Comparison of ENCODE assay signal across 8 mouse cellular contexts in the genomic region with DNA sequence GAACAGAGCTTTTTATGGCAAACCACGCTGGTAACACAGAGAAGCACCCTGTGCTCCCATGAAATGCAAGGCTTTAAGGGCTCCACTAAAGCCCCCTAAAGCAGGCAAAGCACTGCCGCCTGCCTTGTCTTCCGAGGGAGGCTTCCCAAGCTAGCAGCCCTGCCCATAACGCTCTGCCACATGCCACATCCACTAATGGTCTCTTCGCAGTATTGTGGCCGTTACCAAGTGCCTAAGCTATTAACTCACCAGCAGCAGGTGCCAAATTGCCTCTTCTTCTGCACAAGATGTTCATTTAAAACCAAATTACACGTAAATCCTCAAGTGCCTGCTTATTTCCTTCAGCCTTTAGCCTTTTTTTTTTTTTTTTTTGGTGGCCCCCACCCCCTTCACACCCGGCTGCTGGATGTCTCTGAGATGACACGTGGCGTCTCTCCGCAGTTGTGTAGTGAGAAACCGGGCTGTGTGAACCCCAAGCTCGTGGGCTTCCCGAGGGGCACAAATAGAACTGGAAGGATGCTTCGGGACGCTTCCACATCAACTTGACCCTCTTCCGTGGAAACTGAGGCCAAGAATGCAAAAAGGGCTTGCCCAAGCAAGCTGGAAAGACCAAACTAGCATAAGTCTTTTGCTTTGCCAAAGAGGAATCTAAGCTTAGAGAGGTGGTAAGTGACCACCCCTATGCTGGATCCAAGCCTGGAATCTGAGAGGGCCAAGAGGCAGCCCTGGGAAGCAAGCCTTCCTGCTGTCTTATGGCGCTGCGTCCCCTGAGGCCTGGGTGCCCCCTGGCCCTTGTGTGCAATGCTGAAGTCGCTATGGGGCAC.
DNase-seq lines count a peak whose midpoint lies in the region; ATAC-seq and TF ChIP-seq lines count a peak whose summit lies in the region.

No protein-coding gene starts in this region.

- H3K36me3 ChIP-seq in heart, embryonic 13.5 days = no peaks in the 10 kb centered on the region
- no peaks in the 10 kb centered on the region for H3K36me3 ChIP-seq in heart, embryonic 16.5 days (ENCODE audit: control insufficient read depth, insufficient read depth)
- no peaks in the 10 kb centered on the region for H3K36me3 ChIP-seq in lung, postnatal 0 days (ENCODE audit: insufficient read depth, low read length)

- H3K27ac ChIP-seq in heart, embryonic 13.5 days (replicated peaks) = peak overlapping the region; percentile 97
- H3K27ac ChIP-seq in heart, embryonic 16.5 days (ENCODE audit: low read length) = peak overlapping the region; percentile 98
- peak overlapping the region; percentile 94 for H3K27ac ChIP-seq in lung, postnatal 0 days (ENCODE audit: low read length)

- no peaks in the 10 kb centered on the region for H3K9me3 ChIP-seq in heart, embryonic 13.5 days
- no peaks in the 10 kb centered on the region for H3K9me3 ChIP-seq in heart, embryonic 16.5 days (replicated peaks; ENCODE audit: control insufficient read depth, low read length)
- no peaks in the 10 kb centered on the region for H3K9me3 ChIP-seq in lung, postnatal 0 days (ENCODE audit: low read length)

- WGBS in heart, embryonic 13.5 days = 48% methylated on average over 20 of the region's 20 CpGs
- WGBS in heart, embryonic 16.5 days = 49% methylated on average over 20 of the region's 20 CpGs
- 35% methylated on average over 20 of the region's 20 CpGs for WGBS in lung, postnatal 0 days

- H3K4me2 ChIP-seq in heart, embryonic 13.5 days = peak overlapping the region; percentile 71
- H3K4me2 ChIP-seq in heart, embryonic 16.5 days (ENCODE audit: low read depth, low read length) = peak overlapping the region; percentile 82
- peak overlapping the region; percentile 49 for H3K4me2 ChIP-seq in lung, postnatal 0 days (replicated peaks; ENCODE audit: low read depth, low read length)

- peaks cover 67% of the 10 kb centered on the region for H3K4me1 ChIP-seq in heart, embryonic 13.5 days
- H3K4me1 ChIP-seq in heart, embryonic 16.5 days (ENCODE audit: control insufficient read depth, insufficient read depth, low read length) = peaks cover 37% of the 10 kb centered on the region
- H3K4me1 ChIP-seq in lung, postnatal 0 days (ENCODE audit: insufficient read depth, low read depth, low read length) = peaks cover 18% of the 10 kb centered on the region; the same call in 1 of the 2 replicates

- no peak for TF ChIP-seq CTCF in lung, postnatal 0 days (IDR thresholded peaks at IDR 0.05)

- H3K27me3 ChIP-seq in heart, embryonic 13.5 days (replicated peaks) = no peaks in the 10 kb centered on the region; the same call in 1 of the 2 replicates
- no peaks in the 10 kb centered on the region for H3K27me3 ChIP-seq in heart, embryonic 16.5 days (ENCODE audit: control insufficient read depth, insufficient read depth, low read length)
- no peaks in the 10 kb centered on the region for H3K27me3 ChIP-seq in lung, postnatal 0 days (replicated peaks; ENCODE audit: insufficient read depth, low read length)

- peak overlapping the region; percentile 78 for H3K9ac ChIP-seq in heart, embryonic 13.5 days
- H3K9ac ChIP-seq in heart, embryonic 16.5 days (ENCODE audit: low read length) = peak overlapping the region; percentile 82
- H3K9ac ChIP-seq in lung, postnatal 0 days (replicated peaks; ENCODE audit: low read depth) = no peak overlapping the region; the same call in 1 of the 2 replicates

- ATAC-seq in heart, embryonic 13.5 days (ENCODE audit: extremely low read depth, insufficient number of reproducible peaks, low FRiP score, low TSS enrichment) = no peak
- ATAC-seq in heart, embryonic 16.5 days (replicated peaks; ENCODE audit: extremely low read depth, insufficient read depth, low FRiP score) = 0 out of 2 replicates have a peak, but pooled peaks have one; percentile 32
- 0 out of 2 replicates have a peak, but pooled peaks have one; percentile 11 for ATAC-seq in lung, postnatal 0 days
- ATAC-seq in frontal cortex, adult (ENCODE audit: low TSS enrichment) = no peak

- peak overlapping the region; percentile 50 for H3K4me3 ChIP-seq in heart, embryonic 13.5 days
- H3K4me3 ChIP-seq in heart, embryonic 16.5 days (ENCODE audit: low read length) = peak overlapping the region; percentile 57
- H3K4me3 ChIP-seq in lung, postnatal 0 days (ENCODE audit: low read depth, low read length) = no peak overlapping the region

- DNase-seq in heart, adult 9 months (ENCODE audit: low spot score in 2 of 2) = no peak
- DNase-seq in NIH3T3 (ENCODE audit: low read depth) = peak; percentile 84
- DNase-seq in lung, postnatal 0 days (ENCODE audit: low spot score) = peak; percentile 37
- no peak for DNase-seq in yolk sac, embryonic 10.5 days (ENCODE audit: low spot score)
- DNase-seq in left cerebral cortex, adult 9 months (ENCODE audit: low spot score in 2 of 2) = no peak

- TF ChIP-seq EP300 in lung, postnatal 0 days (IDR thresholded peaks at IDR 0.05) = 0 out of 2 replicates have a peak, but pooled peaks have one; percentile 19

Comparison
In these comparisons a context has a peak if more than half of its experiments do, and no peak if none do; other contexts are left out.
1. ATAC-seq: peak in heart, embryonic 16.5 days (single experiment) and lung, postnatal 0 days (single experiment); none in heart, embryonic 13.5 days (single experiment) and frontal cortex, adult (single experiment).
2. DNase-seq: peak in NIH3T3 (single experiment) and lung, postnatal 0 days (single experiment); none in heart, adult 9 months (0 of 2), yolk sac, embryonic 10.5 days (single experiment) and left cerebral cortex, adult 9 months (0 of 2).
3. Peak in every context shown above with its lines, with median percentiles within 50 percentile points of each other: H3K27ac ChIP-seq and H3K4me2 ChIP-seq.